Mouse (Mus musculus) spleen, adult 2 months (tissue): ENCODE measurements around the gene 1700001C02Rik.

Experiments used
- CTCF ChIP-seq: fragments of 200-500 bp; IDR thresholded peaks from 2 replicates; pipeline ENCODE4 v1.5.1; 2011; ENCODE audit warnings: mild to moderate bottlenecking, inconsistent platforms; ENCODE audit not compliant: insufficient read depth, insufficient read length, insufficient replicate concordance; ENCODE audit errors: extremely low read depth
- POLR2A ChIP-seq: fragments of 200-500 bp; IDR thresholded peaks from 2 replicates; pipeline ENCODE4 v1.6.1; 2011; ENCODE audit warnings: low read depth, low read length, inconsistent platforms

DNA sequence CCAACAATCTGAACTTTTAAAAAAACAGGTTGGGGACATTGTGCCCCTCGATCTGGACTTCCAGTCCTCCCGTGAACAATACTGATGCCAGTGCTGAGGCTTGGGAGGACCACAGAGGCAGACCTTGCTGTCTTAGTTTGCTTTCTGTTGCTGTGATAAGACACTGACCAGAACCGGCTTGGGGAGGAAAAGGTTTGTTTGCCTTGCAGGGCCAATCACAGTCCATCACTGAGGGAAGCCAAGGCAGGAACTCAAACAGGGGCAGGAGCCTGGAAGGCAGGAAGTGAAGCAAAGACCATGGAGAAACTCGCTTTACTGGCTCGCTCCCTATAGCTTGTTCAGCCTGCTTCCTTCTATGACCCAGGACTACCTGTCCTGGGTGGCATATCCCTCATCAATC lies 6.3 kb downstream of the 1700001C02Rik start:
- TF ChIP-seq CTCF (no peak), POLR2A (no peak)
